Mouse (Mus musculus): ENCODE results near the gene Armcx1. TPM values are rescaled to one million over a fixed set of nuclear protein-coding genes. Genes with fewer than 3 reads are reported as not detected.

Armcx1 gene
- polyA plus RNA-seq (2017; shearing (Covaris generic)) = 2.5 TPM

GRCm38 (mm10) chrX:134717752-134718308 lies at the start of gene Armcx1:
TSS of gene Armcx1 (plus strand) at chrX:134717963.

GRCm38 (mm10) chrX:134686267-134686666 lies 31.5 kb upstream of the Armcx1 start, which contains the start of gene Armcx4:
TSS of gene Armcx4 (plus strand) at chrX:134686519.

GRCm38 (mm10) chrX:134750764-134751592 lies 33.2 kb downstream of the Armcx1 start, which contains the start of gene Armcx6:
TSS of gene Armcx6 (minus strand) at chrX:134751417.

GRCm38 (mm10) chrX:134756434-134757292 lies 38.9 kb downstream of the Armcx1 start, which contains the start of gene Armcx3:
TSS of gene Armcx3 (plus strand) at chrX:134756595.

Other genes with a start within 250 kb of the Armcx1 start
- not detected for gene Taf7l, start 241.5 kb upstream of the Armcx1 start, polyA plus RNA-seq (2017; shearing (Covaris generic))
- gene Timm8a1, start 176.1 kb upstream of the Armcx1 start, polyA plus RNA-seq (2017; shearing (Covaris generic)) = 42.7 TPM
- 1.2 TPM for gene Btk, start 134.4 kb upstream of the Armcx1 start, polyA plus RNA-seq (2017; shearing (Covaris generic))
- gene Rpl36a, start 132.3 kb upstream of the Armcx1 start, polyA plus RNA-seq (2017; shearing (Covaris generic)) = 268 TPM
- gene Gla, start 116.8 kb upstream of the Armcx1 start, polyA plus RNA-seq (2017; shearing (Covaris generic)) = 3.6 TPM
- gene Hnrnph2, start 116.8 kb upstream of the Armcx1 start, polyA plus RNA-seq (2017; shearing (Covaris generic)) = 146 TPM
- gene Armcx4, start 31.4 kb upstream of the Armcx1 start, polyA plus RNA-seq (2017; shearing (Covaris generic)) = 0.95 TPM
- 2.6 TPM for gene Armcx6, start 33.5 kb downstream of the Armcx1 start, polyA plus RNA-seq (2017; shearing (Covaris generic))
- 23.1 TPM for gene Armcx3, start 38.6 kb downstream of the Armcx1 start, polyA plus RNA-seq (2017; shearing (Covaris generic))
- gene Armcx2, start 91.3 kb downstream of the Armcx1 start, polyA plus RNA-seq (2017; shearing (Covaris generic)) = 12.0 TPM
- gene Nxf2, start 246.8 kb downstream of the Armcx1 start, polyA plus RNA-seq (2017; shearing (Covaris generic)) = 0.37 TPM

All from inflammation-experienced regulatory T-cells, adult 16 weeks (primary cell).